Mouse (Mus musculus): Measurements from ENCODE around the gene Tspear. TPM values are rescaled to one million over a fixed set of nuclear protein-coding genes. Genes with fewer than 3 reads are reported as not detected.

Tspear gene
- total RNA-seq, 2 experiments from 2014 or later = 0.25 TPM; not detected in 1

DNA sequence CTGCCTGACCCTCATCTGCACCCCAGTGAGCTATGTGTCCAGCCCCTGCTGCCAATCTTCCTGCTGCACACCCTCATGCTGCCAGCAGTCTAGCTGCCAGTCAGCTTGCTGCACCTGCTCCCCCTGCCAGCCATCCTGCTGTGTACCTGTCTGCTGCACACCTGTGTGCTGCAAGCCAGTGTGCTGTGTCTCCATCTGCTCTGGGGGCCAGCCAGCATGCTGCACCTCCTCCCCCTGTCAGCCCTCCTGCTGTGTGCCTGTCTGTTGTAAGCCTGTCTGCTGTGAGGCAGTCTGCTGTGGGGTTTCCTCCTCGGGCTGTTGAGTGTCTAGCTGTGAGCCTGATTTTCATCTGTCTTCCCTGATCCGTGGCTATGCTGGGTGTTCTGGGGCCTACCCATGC is 160.6 kb downstream of the Tspear start:
- DNase-seq (ENCODE audit: low spot score in 2 of 2) = no peak
- intact Hi-C loops (cut with DNase I) = no loop called here

DNA sequence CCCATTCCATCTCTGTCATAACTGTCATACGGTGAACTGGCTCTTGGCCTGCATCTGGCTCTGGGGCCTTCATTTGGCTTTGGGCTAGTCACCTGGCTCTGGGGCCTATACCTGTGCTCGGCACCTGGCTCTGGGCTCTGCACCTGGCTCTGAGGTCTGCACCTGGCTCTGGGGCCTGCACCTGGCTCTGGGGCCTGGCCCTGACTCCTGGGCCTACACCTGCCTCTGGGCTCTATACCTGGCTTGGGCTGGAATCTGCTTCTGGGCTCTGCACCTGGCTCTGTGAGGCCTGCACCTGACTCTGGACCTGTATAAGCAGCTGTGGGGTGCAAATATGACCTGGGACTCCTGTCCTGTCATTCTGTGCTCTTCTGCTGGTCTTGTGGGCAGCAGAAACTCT is 161.2 kb downstream of the Tspear start:
- intact Hi-C loops (cut with DNase I) = no loop called here
- DNase-seq (ENCODE audit: low spot score in 2 of 2) = no peak

DNA sequence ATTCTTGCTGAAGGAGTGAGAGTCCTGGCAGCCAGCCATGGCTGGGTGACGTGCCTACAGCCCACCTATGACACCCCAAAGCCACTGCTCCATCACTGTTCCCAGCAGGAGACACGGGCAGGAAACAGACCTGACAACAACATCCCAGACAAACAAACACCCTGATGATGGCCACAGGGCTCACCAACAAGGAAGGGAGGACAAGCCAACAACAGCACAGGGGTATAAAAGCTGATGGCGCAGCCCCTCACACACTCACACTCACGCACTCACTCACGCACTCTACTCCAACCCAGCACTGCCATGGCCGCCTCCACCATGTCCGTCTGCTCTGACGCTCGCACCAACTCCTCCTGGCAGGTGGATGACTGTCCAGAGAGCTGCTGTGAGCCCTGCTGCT is 166.2 kb downstream of the Tspear start, which contains the start of gene Gm10318:
Gene Gm10318, plus strand, starts transcription at position 301 of the 400 bp plus-strand sequence.
- DNase-seq (ENCODE audit: low spot score in 2 of 2) = no peak
- intact Hi-C loops (cut with DNase I) = no loop called here

DNA sequence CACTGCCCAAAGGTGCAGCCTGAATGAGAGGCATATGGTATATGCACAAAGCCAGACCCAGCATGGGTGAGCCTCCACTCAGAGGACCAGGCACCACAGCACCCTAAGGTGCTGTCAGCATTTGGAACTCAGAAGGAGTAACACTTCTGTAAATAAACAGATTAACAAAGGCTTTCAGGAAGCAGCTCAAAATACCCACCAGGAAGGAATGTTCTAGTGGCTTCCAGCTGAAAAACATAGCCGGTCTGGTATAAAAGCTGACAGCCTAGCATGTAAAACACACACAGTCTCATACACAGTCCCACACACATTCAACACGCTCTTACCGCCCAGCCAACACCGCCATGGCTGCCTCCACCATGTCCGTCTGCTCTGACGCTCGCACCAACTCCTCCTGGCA is 175.3 kb downstream of the Tspear start, which contains the start of gene Gm3285:
Gene Gm3285, plus strand, starts transcription at position 301 of the 400 bp plus-strand sequence.
- intact Hi-C loops (cut with DNase I) = no loop called here
- DNase-seq (ENCODE audit: low spot score in 2 of 2) = no peak

DNA sequence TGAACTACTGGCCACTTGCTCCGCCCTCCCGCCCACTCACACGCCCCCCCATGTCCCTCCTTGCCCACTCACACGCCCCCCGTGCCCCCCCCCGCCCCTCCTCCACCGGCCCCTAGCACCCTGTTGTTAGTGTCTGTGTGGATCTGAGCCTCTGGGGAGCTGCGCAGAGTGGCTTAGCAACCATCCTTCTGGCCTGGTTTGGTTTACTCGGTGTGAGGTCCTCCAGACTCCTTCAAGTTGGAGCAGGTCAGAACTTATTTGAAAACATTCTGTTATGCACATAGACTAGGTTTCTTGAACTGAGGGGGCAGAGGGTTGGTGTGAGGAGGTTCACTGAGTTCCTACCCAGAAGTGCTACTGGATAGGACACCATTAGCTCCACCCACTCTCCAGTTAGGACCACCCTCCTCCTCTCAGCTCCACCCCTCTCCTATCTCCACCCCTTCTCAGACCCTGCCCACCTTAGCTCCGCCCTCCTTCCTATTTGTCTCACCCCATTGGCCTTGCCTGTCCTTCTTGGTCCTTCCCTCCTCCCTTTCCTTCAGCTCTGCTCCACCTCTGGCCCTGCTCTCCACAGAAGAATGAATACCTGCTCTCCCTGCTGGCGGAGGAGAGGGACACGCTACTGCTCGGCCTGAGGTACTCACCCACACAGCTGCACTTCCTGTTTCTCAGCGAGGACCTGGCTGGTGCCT is 177.8 kb downstream of the Tspear start:
- no peak for DNase-seq (ENCODE audit: low spot score in 2 of 2)
- intact Hi-C loops (cut with DNase I) = no loop called here

DNA sequence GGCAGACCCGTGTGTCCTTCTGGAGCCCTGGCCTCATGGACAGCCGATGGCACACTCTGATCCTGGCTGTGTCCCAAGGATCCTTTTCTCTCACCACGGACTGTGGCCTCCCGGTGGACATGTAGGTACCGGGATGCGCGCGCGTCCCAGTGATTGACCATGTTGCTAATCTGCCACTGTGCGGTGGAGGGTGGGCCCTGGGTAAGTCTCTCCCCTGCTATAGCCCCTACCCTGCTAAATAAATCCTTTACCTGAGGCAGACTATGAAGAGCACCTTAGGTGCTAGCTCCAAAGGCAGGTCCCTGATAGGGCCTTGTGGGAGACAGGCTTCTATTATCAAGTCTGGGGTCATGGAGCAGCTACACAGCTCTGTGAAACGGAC is 178.4 kb downstream of the Tspear start:
- DNase-seq (ENCODE audit: low spot score in 2 of 2) = no peak
- intact Hi-C loops (cut with DNase I) = no loop called here

DNA sequence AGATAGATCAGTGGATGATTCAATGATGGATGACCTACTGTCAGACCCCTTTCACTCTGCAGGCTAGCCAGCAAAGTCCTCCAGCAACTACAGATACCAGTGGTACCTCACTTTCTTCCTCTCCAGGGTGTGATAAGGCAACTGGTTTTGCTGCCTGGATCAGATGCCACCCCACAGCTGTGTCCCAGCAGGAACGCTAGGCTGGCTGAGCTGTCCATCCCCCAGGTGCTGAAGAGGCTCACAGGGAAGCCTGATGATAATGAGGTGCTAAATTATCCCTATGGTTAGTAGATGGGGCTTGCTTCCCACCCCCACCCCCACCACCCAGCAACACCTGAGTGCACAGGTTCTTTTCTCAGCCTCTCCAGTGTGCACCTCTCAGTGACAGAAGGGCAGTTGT is 181.2 kb downstream of the Tspear start:
- intact Hi-C loops (cut with DNase I) = no loop called here
- no peak for DNase-seq (ENCODE audit: low spot score in 2 of 2)

DNA sequence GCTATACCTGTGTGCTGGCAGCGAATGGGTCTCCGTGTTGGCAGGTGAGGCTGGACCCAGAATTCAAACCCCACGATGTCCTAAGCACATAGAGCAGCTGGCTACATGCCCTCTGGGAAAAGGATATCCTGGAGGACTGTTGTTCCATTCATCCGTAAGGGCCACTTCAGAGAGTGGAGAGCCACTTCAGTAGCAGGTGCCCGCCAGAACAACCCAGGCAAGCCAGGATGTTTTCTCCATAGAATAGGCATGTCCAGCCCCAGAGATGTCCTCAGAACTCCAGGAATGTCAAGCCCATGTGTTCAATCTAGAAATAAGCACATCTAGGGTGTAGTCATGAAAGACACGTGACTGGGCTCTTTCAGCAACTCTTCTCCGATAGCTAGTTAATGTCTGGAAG is 183.3 kb downstream of the Tspear start:
- intact Hi-C loops (cut with DNase I) = no loop called here
- no peak for DNase-seq (ENCODE audit: low spot score in 2 of 2)

DNA sequence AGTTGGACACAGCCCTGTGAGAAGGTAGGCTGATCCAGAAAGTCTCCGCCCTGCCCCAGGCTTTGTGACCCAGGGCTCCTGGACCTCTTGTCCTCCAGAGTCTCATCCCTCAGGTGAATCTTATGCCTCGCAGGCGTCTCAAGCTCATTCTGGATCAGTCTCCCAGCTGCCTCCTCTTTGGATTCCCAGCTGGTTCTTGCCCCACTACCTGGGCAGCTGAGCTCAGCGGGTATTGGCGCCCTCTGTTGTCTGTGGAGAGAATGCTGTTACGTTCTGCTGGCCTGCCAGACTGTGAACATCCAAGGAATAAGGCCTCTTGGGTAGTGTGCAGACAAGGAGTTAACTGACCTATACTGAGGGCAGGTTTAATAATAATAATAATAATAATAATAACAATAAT is 192.6 kb downstream of the Tspear start:
- peak; percentile 47 to 52 for DNase-seq (ENCODE audit: low spot score in 2 of 2)
- intact Hi-C loops (cut with DNase I) = loop anchor here (2.0 kb wide), 1 partner anchor 250 kb away; no protein-coding TSS in a partner anchor

DNA sequence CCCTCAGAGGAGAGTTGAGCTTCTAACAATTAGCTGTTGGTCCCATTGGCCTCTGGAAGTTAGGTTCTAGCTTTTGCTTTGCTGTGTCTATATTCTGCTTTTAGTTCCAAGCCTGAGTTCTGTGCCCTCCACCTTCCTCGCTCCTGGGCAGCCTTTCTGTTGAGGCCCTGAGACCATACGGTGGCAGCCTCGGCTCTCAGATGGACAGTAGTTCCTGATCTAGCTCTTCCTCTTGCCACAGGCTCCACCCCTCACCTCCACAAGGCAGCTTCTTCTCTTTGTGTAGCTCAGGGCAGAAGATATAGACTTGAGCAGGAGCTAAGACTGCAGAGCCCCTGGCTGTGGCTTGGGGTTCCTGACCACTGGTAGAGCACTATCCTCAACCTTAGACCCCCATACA is 193.9 kb downstream of the Tspear start:
- DNase-seq (ENCODE audit: low spot score in 2 of 2) = no peak
- intact Hi-C loops (cut with DNase I) = no loop called here

DNA sequence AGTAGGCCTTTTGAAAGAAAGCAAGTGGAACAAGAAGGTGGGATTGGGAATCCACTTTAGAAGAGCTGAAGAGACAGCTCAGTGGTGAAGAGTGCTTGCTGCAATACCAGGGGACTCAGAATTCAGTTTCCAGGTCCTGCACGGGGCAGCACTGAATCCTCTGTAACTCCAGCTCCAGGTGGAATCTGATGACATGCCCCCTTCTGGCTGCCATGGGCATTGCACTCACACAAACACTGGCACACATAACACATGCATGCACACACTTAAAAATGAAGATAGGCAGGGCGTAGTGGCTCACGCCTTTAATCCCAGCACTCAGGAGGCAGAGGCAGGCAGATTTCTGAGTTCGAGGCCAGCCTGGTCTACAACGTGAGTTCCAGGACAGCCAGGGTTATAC is 196.2 kb downstream of the Tspear start:
- DNase-seq (ENCODE audit: low spot score in 2 of 2) = no peak
- intact Hi-C loops (cut with DNase I) = no loop called here

DNA sequence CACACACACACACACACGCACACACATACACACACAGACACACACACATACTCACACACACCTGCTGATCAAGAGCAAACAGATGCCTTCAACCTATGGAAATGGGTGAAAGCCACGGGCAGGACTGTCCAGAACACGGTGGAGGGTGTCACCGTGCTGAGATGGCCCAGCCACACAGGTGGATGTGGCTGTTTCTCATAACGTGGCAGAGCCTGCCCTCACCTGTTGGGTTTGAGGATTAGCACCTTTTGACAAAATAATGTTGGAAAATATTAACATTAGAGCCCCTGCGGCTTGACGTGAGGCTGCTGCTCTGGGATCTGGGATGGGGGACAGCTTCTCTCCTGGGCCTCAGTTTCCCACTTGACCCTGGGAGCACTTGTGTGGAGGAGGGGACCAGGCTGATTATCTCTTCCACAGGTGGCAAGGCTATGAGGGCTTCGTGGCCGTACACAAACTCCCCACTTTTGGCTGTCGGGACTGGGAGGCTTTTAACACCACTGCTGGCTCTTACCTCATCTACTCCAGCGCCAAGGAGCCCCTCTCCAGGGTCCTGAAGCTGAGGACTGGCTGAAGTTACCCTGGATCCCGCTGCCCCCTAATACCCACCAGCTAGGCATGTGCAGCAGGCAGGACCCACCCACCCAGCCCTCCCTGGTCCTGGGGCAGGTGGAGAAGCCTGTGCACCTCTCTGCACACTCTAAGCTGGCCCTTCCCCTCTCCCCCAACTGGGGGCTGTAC is 199.8 kb downstream of the Tspear start:
- no peak for DNase-seq (ENCODE audit: low spot score in 2 of 2)
- intact Hi-C loops (cut with DNase I) = no loop called here

DNA sequence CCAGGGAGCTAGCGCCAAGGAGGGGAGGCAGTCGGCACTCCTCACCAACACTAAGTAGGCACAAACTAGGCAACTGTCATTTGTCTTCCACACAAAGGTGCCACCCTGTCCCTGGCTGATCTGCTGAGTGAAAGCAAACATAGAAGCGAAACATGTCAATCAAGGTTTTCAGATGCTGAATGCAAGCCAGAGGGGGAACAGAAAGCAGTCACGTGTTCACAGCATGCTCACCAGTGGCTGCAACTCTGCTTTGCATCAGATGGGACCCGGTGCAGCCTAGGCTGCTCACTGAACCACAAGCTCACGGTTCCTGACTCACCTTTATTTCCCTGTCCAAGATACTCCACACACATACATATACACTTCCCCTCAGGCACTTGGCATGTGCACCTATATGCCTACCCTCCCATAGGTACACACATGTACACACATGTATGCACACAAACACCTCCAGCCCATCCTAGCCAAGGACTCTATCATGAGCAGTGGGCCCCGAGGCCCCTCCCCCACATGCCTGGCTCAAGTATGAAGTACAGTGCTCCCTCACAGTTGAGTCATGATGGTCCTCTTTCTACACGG is 204.7 kb downstream of the Tspear start:
- intact Hi-C loops (cut with DNase I) = no loop called here
- no peak for DNase-seq (ENCODE audit: low spot score in 2 of 2)

DNA sequence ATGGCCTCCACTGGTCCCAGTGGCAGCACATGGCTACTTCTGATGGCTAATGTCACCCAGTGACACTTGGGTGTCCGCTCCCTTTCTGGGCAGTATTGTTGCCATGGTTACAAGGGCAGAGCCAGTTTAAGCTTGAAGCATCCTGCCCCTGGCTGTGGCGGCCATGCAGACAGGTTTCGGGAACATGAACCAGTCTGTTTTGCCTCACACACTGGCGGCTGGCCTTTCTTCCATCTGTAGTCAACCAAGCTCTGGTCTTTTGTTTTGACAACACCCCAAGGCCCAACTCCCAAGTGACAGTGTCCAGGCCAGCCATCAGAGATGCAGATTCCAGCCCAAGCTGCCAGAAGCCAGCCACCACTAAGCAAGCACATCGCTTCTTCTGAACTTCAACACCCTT is 209.2 kb downstream of the Tspear start:
- intact Hi-C loops (cut with DNase I) = no loop called here
- DNase-seq (ENCODE audit: low spot score in 2 of 2) = no peak

DNA sequence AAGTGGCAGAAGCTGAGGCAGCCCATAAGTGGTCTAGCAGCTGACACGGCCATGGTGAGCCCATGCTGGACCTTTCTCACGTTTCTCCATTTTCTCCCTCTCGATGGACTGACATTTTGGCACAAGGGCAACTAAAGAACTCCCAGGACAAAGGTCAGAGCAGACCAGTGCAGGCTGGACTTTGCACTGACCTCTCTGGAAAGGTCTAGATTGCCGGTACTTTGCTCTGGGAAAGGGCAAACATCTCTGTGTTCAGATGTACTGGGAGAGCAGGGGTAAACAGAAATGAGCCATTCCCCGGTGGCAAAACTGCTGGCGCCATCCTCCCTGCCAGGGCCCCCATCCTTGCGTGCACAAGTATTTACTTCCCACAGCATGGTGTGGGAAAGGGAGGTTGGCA is 213.8 kb downstream of the Tspear start:
- intact Hi-C loops (cut with DNase I) = no loop called here
- no peak for DNase-seq (ENCODE audit: low spot score in 2 of 2)

DNA sequence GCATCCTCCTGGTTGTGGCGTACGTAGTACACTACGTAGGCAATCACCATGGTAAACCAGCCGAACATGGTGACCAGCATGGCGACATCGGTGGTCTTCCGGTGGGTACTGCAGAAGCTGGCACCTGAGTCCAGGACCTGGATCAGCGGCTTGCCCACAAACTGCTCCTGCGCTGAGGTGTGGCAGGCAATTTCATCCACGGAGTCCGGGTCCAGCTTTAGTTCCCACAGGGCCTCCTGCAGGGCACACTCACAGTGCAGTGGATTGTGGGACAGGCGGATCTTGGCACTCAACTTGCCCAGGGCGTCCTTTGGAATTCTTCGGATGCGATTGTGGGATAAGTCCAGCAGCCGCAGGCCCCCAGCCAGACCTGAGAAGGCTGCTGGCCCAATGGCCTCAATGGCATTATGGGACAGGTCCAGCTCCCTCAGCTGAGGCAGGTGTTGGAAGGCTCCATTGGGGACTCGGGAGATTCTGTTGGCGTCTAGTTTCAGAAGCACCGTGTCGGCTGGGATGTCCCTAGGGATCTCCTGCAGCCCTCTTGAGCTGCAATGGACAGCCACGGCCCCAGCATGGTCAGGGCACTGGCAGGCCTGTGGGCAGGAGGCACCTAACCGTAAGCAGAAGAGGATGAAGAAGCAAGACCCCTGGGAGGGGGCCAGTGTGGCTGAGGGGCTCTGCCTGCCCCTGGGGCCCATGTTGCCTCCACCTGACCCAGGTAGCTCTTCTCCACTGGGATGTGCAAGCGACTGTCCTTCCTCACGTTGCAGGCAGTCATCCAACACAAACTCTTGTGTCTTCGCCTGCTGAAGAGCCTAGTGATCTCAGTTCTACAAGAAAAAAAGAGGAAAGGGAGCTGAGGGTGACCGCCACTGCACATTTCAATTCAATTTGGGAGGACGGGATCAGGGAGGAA is 214.8 kb downstream of the Tspear start:
- intact Hi-C loops (cut with DNase I) = no loop called here
- no peak for DNase-seq (ENCODE audit: low spot score in 2 of 2)

DNA sequence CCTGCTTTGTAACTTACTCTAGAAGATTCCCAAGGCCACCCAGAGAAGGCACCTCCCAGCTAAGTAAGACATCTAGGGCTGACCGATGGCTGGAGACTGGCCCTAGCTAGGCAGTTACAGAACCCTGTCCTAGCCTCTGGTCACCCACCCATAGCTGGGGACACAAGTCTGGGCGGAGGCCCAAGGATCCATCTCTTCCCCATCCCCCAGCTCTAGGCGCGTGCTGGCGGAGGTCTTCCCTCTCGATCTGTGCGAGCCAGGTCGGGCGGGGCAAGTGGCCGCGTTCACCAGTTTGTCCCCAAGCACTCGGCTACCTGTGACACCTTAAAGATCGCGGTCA is 215.5 kb downstream of the Tspear start:
- intact Hi-C loops (cut with DNase I) = no loop called here
- DNase-seq (ENCODE audit: low spot score in 2 of 2) = no peak

DNA sequence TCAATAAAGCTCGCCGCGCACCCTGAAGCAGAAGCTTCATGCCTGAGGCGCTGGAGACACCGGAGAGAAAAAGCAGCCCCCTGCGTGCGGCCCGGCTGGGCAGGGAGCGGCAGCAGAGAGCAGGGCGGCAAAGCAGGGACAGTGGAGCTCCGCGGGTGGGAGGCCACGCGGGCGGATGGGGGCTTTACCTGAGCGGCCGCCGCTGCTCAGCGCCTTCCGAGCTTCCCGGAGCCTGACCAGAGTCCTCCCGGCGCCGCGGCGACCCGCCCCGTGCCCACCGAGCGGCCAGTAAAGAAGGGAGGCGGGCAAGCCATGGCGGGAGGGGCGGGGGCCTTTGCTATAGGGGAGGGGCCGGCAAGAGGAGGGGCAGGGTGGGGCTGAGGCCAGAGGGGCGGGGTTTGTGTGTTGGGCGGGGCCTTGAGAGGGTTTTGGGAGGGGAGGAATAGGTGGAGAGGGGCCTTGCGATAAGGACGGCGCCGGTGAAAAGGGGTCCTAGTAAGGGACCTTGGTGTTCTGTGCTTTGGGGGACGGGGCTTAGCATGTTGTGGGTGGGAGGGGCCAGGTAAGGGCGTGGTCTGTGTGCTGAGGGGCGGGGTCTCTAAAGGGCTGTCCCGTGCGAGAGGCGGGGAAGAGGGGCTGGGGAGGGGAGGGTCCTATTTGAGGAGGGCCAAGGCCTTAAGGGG is 216.0 kb downstream of the Tspear start, which contains the start of gene Lrrc3:
Gene Lrrc3, minus strand, starts transcription at position 326 of the 683 bp plus-strand sequence.
- intact Hi-C loops (cut with DNase I) = no loop called here
- DNase-seq (ENCODE audit: low spot score in 2 of 2) = peak; percentile 69 to 73
